Mouse (Mus musculus) mature B cell (primary cell): ENCODE results near the gene Inpp4a.

Experiments
- in situ Hi-C: fragments of 300-500 bp; cut with MboI; formaldehyde crosslinking; loops from 2 replicates; pipeline ENCODE4 v1.14.3; 2019

The Inpp4a gene

GRCm38 (mm10) chr1:37299540-37300491, at the start of gene Inpp4a:
Gene Inpp4a (plus strand): TSS chr1:37299865.
- in situ Hi-C loops: no loop called here

GRCm38 (mm10) chr1:37250643-37251310, 48.9 kb upstream of the Inpp4a start:
- in situ Hi-C loops: no loop called here

- in situ Hi-C loops: no loop called here
Observed at GRCm38 (mm10) chr1:37258443-37258842, 41.2 kb upstream of the Inpp4a start.

GRCm38 (mm10) chr1:37272464-37272863, 27.2 kb upstream of the Inpp4a start:
- in situ Hi-C loops: loop anchor here (5.0 kb wide), 2 partner anchors 130 to 365 kb away; no protein-coding TSS in a partner anchor

GRCm38 (mm10) chr1:37286556-37286955, 13.1 kb upstream of the Inpp4a start:
- in situ Hi-C loops: no loop called here

- in situ Hi-C loops: no loop called here
Observed at GRCm38 (mm10) chr1:37287748-37288147, 11.9 kb upstream of the Inpp4a start.

- in situ Hi-C loops: no loop called here
Observed at GRCm38 (mm10) chr1:37288181-37288935, 11.3 kb upstream of the Inpp4a start.

- in situ Hi-C loops: no loop called here
Observed at GRCm38 (mm10) chr1:37288941-37289340, 10.7 kb upstream of the Inpp4a start.

GRCm38 (mm10) chr1:37296414-37296813, 3.3 kb upstream of the Inpp4a start:
- in situ Hi-C loops: no loop called here

- in situ Hi-C loops: no loop called here
Observed at GRCm38 (mm10) chr1:37298904-37299303, 761 bp upstream of the Inpp4a start.

- in situ Hi-C loops: no loop called here
Observed at GRCm38 (mm10) chr1:37300650-37301049, 985 bp downstream of the Inpp4a start.

- in situ Hi-C loops: no loop called here
Observed at GRCm38 (mm10) chr1:37302801-37303200, 3.1 kb downstream of the Inpp4a start.

- in situ Hi-C loops: no loop called here
Observed at GRCm38 (mm10) chr1:37305691-37306287, 6.1 kb downstream of the Inpp4a start.

- in situ Hi-C loops: no loop called here
Observed at GRCm38 (mm10) chr1:37307586-37307985, 7.9 kb downstream of the Inpp4a start.

- in situ Hi-C loops: no loop called here
Observed at GRCm38 (mm10) chr1:37308021-37308742, 8.5 kb downstream of the Inpp4a start.

GRCm38 (mm10) chr1:37308743-37309100, 9.1 kb downstream of the Inpp4a start:
- in situ Hi-C loops: no loop called here

- in situ Hi-C loops: no loop called here
Observed at GRCm38 (mm10) chr1:37309939-37310515, 10.4 kb downstream of the Inpp4a start.

- in situ Hi-C loops: no loop called here
Observed at GRCm38 (mm10) chr1:37314338-37314737, 14.7 kb downstream of the Inpp4a start.

GRCm38 (mm10) chr1:37317644-37318285, 18.1 kb downstream of the Inpp4a start:
- in situ Hi-C loops: no loop called here

GRCm38 (mm10) chr1:37318558-37318957, 18.9 kb downstream of the Inpp4a start:
- in situ Hi-C loops: no loop called here
